Mouse (Mus musculus) small intestine, adult 2 months (tissue): Measurements from ENCODE around the gene Gas1.

Experiments used
- CTCF ChIP-seq: fragments of 200-500 bp; IDR thresholded peaks from 2 replicates; pipeline ENCODE4 v1.5.1; 2012; ENCODE audit warnings: low read depth, mild to moderate bottlenecking, control low read depth, inconsistent platforms, low read length, moderate library complexity, mixed read lengths; ENCODE audit not compliant: insufficient replicate concordance, insufficient read length; ENCODE audit errors: extremely low read depth
- POLR2A ChIP-seq: fragments of 200-500 bp; IDR thresholded peaks from 2 replicates; pipeline ENCODE4 v1.6.1; 2012; ENCODE audit warnings: low read depth, mild to moderate bottlenecking, control low read depth, inconsistent platforms, low read length, moderate library complexity

DNA sequence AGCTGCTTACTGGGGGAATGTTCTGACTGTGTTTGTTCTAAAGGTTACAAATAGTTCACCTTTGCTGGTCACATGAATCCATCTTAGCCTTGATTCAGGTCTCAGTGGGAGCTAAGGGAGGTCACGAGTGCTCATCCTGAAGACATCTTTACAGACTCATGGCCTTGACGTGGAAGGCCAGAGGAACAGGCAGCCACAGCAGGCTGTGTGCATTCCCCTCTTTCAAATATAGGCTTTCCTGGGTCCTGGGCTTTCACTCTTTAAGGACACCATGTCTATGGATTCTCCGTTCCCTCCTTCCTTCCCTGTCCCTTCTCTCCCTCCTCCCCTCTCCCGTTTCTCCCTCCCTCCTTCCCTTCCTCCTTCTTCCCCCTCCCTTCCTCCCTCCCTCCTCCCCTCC is 2.5 kb upstream of the Gas1 start:
- TF ChIP-seq CTCF (no peak), POLR2A (no peak)
